Mouse (Mus musculus) bone marrow macrophage, adult 2 months (primary cell): ENCODE measurements around the gene Ahr.

Source experiments
- CTCF ChIP-seq: IDR thresholded peaks from 2 replicates; pipeline ENCODE4 v1.5.1; 2012; ENCODE audit warnings: low read depth, mild to moderate bottlenecking, low read length, moderate library complexity
- POLR2A ChIP-seq: IDR thresholded peaks from 2 replicates; pipeline ENCODE4 v1.6.1; 2012; ENCODE audit warnings: mild to moderate bottlenecking, low read depth, low read length, borderline replicate concordance

DNA sequence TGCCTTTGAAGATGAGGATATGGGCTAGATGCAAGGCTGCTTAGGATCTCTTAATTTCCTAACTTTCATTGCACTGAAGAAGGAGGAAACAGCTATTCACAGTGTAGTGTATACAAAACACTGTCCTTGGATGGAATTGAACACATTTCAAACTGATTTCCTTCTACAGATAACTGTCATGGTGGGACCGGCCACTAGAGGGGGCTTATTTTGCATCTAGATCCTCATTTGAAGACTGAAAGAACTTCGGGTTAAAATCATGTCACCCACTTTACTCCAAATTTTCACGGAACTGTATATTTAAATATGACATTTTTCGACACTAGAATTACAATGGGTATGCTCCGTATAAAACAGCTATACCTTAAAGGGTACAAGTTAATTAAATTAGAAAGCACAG lies 2.7 kb downstream of the Ahr start:
- TF ChIP-seq POLR2A (no peak), CTCF (no peak)
